Mouse (Mus musculus): Measurements from ENCODE around the gene Cacna1s. TPM values are rescaled to one million over a fixed set of nuclear protein-coding genes. Genes with fewer than 3 reads are reported as not detected.

The Cacna1s gene
- 100 to 1,000 TPM; 779 to 840 TPM for total RNA-seq (2021)
- long read RNA-seq, experiment 1, full-length matches to known transcripts: 726 of 1,050 reads
- long read RNA-seq, experiment 1, partial matches to known transcripts: 272 of 1,050 reads
- long read RNA-seq, experiment 1, other reads (novel, unspliced or antisense): 52 of 1,050 reads
- long read RNA-seq, experiment 2, full-length matches to known transcripts: 641 of 943 reads
- long read RNA-seq, experiment 2, partial matches to known transcripts: 260 of 943 reads
- long read RNA-seq, experiment 2, other reads (novel, unspliced or antisense): 42 of 943 reads

- intact Hi-C loops (cut with DNase I): no loop called here
- peak within 1 kb of the TSS; percentile 82 for H3K4me3 ChIP-seq
Measured at GRCm38 (mm10) chr1:136052547-136052946, at the start of gene Cacna1s. Gene Cacna1s (plus strand): TSS chr1:136052750.

DNA sequence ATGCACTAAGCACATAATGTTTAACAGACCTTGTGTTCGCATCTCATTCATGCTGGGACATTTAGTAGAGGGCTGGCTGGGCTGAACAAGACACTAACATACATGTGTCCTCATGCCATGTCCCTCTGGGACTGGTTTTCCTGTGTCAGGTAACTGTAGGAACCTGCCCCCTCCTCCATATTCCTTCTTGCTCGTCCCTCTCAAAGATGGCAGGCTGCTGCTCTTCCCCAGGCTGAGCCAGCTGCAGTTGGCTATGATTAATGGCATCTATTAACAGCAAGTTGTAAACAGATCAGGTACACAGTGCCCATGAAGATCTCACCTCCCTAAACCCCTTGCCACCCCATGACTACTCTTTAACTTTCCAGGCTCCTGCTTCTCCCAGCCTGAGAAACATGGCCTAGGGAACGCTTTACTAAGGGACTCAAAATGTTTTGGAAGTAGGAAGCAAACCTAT, 46.2 kb upstream of the Cacna1s start, which contains the start of gene Igfn1:
Gene Igfn1, minus strand, starts transcription at position 51 of the 457 bp plus-strand sequence.
- H3K27ac ChIP-seq: peak within 1 kb of the TSS; percentile 84
- peak; percentile 51 for DNase-seq
- intact Hi-C loops (cut with DNase I): no loop called here
- no peak for TF ChIP-seq CTCF (IDR thresholded peaks at IDR 0.05)
- H3K4me3 ChIP-seq: peak within 1 kb of the TSS; percentile 73

More at GRCm38 (mm10) chr1:136052547-136052946, at the start of gene Cacna1s:
- no peak for TF ChIP-seq CTCF (IDR thresholded peaks at IDR 0.05)
- H3K27ac ChIP-seq: peak within 1 kb of the TSS; percentile 95
- DNase-seq: peak; percentile 92

GRCm38 (mm10) chr1:136007211-136008158, 45.1 kb upstream of the Cacna1s start, which contains the start of gene Tmem9:
Gene Tmem9 (plus strand): TSS chr1:136008150.
- intact Hi-C loops (cut with DNase I): no loop called here
- DNase-seq: peak; percentile 90
- peak within 1 kb of the TSS; percentile 73 for H3K4me3 ChIP-seq
- peak within 1 kb of the TSS; percentile 84 for H3K27ac ChIP-seq
- TF ChIP-seq CTCF (IDR thresholded peaks at IDR 0.05): no peak

- no peak for TF ChIP-seq CTCF (IDR thresholded peaks at IDR 0.05)
- intact Hi-C loops (cut with DNase I): no loop called here
Measured at GRCm38 (mm10) chr1:136008159-136008533, 44.4 kb upstream of the Cacna1s start.

DNA sequence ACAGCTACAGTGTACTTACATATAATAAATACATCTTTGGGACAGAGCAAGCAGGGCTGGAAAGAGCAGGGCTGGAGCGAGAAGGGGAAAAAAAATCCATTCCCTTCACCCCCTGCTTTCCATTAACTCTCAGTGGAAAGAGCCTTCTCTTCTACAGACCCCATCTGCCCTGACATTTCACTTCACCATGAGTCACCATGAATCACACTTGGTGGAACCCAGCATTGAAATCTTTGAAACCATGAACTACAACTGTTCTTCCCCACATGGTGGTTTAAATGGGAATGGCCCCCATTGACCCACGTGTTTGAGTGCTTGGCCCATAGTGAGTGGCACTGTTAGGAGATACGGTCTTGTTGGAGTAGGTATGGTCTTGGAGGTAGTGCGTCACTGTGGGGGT, 42.3 kb upstream of the Cacna1s start:
- intact Hi-C loops (cut with DNase I): no loop called here
- Histone ChIP-seq H3K27ac (no peak overlapping the region), H3K4me3 (no peak overlapping the region)
- DNase-seq: no peak
- TF ChIP-seq CTCF (IDR thresholded peaks at IDR 0.05): no peak

More at GRCm38 (mm10) chr1:136008159-136008533, 44.4 kb upstream of the Cacna1s start:
- H3K4me3 ChIP-seq: peak overlapping the region; percentile 73
- peak overlapping the region; percentile 84 for H3K27ac ChIP-seq
- DNase-seq: no peak

- no peak overlapping the region for H3K4me3 ChIP-seq
- TF ChIP-seq CTCF (IDR thresholded peaks at IDR 0.05): no peak
- intact Hi-C loops (cut with DNase I): no loop called here
- no peak for DNase-seq
- no peak overlapping the region for H3K27ac ChIP-seq
Measured at GRCm38 (mm10) chr1:136013513-136013912, 39.0 kb upstream of the Cacna1s start.

GRCm38 (mm10) chr1:136014796-136015502, 37.6 kb upstream of the Cacna1s start:
- no peak for TF ChIP-seq CTCF (IDR thresholded peaks at IDR 0.05)
- no peak overlapping the region for H3K27ac ChIP-seq
- no peak overlapping the region for H3K4me3 ChIP-seq
- no peak for DNase-seq
- intact Hi-C loops (cut with DNase I): loop anchor here (5.0 kb wide), 1 partner anchor 58 kb away; no protein-coding TSS in a partner anchor

DNA sequence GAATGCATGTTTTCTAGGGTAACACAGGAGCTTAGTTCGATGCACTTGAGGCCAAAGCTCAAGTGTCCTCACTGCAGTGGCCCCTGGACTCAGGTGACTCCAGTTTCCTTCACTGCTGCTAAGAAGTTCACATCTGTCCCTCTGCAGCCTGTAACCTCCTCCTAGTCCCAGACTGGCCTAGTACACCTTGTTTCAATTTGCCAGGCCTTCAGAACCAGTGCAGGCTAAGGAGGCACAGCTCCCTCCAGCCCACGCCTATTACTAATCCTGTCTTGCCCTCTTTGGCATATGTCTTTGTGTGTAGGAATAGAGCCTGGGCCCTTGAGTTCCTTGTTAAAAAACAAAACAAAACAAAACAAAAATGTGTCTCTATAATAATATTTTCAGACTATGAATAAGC, 35.2 kb upstream of the Cacna1s start:
- Histone ChIP-seq H3K27ac (peak overlapping the region; percentile 84), H3K4me3 (peak overlapping the region; percentile 97)
- intact Hi-C loops (cut with DNase I): loop anchor here (5.0 kb wide), 1 partner anchor 60 kb away; no protein-coding TSS in a partner anchor
- no peak for TF ChIP-seq CTCF (IDR thresholded peaks at IDR 0.05)
- DNase-seq: no peak

DNA sequence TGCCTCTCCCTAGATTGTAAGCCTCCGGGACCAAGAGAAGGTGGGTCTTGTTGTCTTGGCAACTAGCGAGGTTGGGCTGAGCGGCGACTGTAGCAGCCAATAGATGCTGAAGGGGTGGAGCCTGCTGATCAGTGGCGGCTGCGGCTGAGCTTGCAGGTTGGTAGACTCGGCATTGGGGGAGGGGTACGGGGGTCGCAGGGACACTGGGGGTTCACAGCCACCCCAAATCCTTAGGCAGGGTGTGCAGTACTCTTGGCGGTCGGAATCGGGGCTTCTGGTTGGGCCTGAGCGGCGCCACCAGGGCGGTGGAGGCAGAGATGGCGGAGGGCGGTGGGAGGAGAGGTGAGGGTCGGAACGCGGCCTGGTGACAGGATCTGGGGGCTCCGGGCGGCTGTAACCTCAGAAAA, 34.6 kb upstream of the Cacna1s start:
- intact Hi-C loops (cut with DNase I): loop anchor here (5.0 kb wide), 1 partner anchor 61 kb away; no protein-coding TSS in a partner anchor
- peak overlapping the region; percentile 97 for H3K4me3 ChIP-seq
- H3K27ac ChIP-seq: peak overlapping the region; percentile 84
- TF ChIP-seq CTCF (IDR thresholded peaks at IDR 0.05): no peak
- DNase-seq: peak; percentile 94

GRCm38 (mm10) chr1:136018390-136019189, 34.0 kb upstream of the Cacna1s start:
- Histone ChIP-seq H3K27ac (peak overlapping the region; percentile 84), H3K4me3 (peak overlapping the region; percentile 97)
- DNase-seq: peak; percentile 34
- intact Hi-C loops (cut with DNase I): loop anchor here (5.0 kb wide), 1 partner anchor 61 kb away; no protein-coding TSS in a partner anchor
- no peak for TF ChIP-seq CTCF (IDR thresholded peaks at IDR 0.05)

DNA sequence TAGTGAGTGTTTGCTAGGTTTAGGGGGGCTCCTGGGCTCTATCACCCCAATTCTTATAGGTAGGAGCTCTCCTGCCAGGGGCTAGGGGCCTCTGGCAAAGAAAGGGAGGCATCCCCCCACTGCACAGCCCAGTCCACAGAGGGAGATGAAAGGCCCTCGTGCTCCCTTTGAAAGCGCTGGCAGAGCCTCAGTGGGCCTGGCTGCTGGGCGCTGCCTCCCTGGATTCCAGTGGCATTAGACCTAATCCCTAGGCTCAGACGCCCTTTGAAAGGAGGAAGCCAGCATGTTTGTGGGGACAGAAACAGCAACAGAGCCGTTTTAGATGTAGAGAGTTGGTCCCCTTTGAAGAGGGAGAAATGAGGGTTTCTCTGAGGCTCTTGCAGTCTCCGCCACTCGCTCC, 22.3 kb upstream of the Cacna1s start:
- Histone ChIP-seq H3K4me3 (no peak overlapping the region), H3K27ac (no peak overlapping the region)
- intact Hi-C loops (cut with DNase I): no loop called here
- no peak for DNase-seq
- no peak for TF ChIP-seq CTCF (IDR thresholded peaks at IDR 0.05)
